Mouse (Mus musculus) telencephalon, adult 2 months (tissue): ENCODE results near the gene Ddr1.
"Not testable (repeated sequence)": the region's sequence is repeated elsewhere in the genome, so short reads cannot be mapped to it uniquely, and the experiment has no call there.

Experiments used
- DNase-seq: peaks from one replicate; pipeline ENCODE4 v3.0.0-alpha.2; 2011; ENCODE audit warnings: low read depth, low spot score

The Ddr1 gene

DNA sequence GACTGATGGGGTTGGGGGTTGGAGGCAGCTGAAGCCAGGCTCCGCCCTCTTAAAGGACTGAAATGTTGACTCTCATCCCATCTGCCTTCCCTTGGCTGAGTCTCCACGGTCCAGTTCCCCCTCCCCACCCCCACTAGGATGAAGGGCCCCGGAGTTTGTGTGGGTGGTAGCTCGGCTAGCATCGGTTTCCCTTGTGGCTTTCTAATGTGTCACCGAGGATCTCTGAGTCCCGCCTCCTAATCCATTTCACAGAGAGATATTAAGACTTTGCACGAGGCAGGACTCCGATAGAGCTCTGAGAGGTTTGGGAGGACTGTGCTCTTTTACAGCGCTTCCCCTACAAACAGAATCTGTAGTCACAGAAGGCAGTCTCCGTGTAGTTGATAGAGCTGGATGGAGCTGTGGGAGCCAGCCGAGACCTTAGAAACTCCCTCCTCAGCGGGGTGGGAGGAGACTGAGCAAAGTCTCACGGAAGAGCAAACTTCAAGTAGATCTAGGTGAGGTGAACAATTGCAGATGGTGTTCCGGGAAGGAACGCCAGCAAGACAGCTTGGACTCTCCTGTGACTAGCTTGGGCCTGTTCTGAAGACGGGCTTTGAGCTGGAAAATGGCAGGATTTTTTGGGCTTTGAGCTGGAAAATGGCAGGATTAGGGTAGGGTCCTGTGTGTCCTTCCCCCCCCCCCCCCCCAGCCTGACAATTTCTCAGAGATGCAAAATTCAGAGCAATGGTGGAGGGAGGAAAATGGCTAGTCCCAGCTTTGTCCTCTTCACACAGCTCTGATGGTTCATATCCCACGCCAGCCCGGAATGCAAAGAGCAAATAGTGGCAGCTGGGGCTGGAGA, at the start of gene Ddr1:
Gene Ddr1, minus strand, starts transcription at position 1 of the 844 bp plus-strand sequence.
- DNase-seq = no peak

DNA sequence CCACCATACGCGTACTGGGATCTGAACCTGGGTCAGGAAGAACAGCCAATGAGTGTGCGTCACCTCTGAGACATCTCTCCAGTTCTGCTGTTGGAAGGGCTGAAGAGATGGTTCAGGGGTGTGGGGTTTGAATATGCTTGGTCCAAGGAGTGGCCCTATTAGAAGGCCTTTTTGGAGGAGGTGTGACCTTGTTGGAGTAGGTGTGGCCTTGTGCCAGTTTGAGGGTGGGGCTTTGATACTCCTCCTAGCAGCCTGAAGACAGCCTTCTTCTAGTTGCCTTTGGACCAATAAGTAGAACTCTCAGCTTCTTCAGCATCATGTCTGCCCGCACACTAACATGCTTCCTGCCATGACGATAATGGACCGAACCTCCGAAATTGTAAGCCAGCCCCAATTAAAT, 49.2 kb upstream of the Ddr1 start:
- no peak for DNase-seq

DNA sequence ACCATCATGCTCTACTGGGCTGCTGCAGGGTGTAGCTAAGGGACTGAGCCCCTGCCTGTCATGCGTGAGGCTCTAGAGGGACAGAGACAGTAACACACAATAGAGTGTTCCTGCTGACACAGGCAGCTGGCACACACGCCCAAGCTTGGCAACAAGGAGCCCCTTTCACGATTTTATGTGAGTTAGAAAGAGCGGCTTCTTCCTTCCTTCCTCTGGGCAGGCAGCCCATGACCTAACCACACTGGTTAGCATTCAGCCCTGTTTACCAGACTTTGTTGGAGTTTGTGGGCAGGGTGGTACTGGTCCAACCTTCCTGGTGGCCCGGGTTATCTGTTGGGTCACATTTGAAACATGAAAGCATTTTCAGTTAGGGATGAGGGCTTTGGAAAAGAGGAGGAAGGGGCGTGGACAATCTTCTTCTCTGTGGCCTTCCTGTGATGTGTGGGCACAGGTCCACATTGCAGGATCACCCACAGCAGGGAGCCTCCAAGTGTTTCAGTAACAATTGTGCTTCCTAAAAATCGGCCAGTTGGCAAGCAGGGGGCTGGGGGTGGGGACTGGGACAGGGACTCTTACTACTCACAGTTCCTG, 47.9 kb upstream of the Ddr1 start:
- peak; percentile 51 for DNase-seq

DNA sequence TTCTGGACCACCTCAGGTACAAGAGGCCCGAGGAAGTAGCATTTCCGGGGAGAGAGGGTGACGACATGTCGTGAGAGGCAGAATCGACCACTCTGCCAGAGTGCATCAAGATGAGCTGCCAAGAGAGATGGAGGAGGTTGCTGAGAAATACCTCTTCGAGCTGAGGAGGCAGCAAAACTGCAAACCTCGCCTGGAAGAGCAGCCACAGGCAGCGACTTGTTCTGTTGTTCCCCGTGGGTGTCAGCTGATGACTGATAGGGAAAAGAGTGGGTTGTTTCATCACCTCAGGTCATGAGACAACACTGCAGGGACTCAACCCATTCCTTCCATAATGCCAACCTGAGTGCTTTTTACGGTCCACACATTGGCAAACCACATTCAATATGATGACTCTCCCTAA, 45.3 kb upstream of the Ddr1 start:
- no peak for DNase-seq

DNA sequence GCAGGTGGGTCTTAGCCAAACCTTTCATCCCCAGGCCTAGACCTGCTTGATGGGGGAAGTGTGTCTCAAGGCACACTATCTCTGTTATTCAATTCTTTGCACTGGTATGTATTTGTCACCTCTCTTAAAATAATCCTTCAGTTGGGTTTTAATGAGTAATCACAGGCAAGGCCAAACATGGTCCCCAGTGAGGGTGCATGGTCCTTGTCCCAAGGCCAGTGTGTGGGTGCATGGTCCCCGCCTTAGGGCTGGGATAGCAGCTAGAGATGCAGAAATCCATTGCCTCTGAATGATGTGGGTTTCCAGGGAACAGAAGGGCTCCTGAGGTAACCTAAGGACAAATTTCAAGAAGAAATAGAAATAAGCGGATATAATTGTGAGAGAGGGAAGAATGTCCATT, 39.9 kb upstream of the Ddr1 start:
- DNase-seq = no peak

DNA sequence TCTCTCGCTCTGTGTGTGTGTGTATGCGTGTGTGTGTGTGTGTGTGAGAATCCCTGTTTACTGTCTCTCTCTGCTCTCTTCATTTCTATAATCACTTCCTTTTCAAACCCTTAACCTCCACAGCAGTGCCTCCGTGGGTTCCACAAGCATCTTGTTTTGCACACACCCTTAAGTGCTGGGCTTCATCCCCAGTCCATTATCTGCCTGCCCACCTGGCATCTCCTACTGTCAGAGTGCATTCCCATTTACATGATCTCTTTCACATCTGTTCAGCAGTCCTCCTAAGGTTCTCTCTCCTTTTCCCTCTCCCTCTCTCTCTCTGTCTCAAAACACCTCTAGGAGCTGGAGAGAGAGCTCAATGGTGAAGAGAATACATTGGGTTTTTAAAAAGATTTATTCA, 38.5 kb upstream of the Ddr1 start:
- no peak for DNase-seq

DNA sequence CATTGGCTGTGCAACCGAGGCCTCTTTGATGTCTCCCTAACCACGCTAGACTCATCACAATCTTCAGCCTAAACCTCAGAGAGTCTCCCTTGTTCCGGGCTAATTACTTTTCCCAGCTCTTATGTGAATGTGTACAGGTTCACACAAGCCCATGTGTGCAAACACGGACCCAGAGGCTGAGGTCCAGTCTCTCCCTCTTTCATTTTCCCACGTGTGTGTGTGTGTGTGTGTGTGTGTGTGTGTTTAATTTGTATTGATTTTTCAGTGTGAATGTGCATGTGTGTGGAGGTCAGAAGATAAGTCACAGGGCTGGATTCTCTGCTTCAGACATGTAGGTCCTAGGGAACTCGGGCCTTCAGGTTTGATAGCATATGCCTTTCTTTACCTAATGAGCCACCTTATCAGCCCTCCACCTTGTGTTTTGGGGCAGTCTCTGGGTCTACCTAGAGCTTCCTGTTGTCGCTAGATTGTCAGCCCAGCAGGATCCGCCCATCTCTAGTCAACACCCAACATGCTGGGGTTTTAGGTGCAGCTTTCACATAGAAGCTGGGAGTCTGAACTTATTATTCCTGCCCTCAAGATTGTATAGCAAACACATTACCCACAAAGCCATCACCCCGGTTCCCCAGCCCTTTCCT, 37.3 kb upstream of the Ddr1 start:
- DNase-seq = no peak

DNA sequence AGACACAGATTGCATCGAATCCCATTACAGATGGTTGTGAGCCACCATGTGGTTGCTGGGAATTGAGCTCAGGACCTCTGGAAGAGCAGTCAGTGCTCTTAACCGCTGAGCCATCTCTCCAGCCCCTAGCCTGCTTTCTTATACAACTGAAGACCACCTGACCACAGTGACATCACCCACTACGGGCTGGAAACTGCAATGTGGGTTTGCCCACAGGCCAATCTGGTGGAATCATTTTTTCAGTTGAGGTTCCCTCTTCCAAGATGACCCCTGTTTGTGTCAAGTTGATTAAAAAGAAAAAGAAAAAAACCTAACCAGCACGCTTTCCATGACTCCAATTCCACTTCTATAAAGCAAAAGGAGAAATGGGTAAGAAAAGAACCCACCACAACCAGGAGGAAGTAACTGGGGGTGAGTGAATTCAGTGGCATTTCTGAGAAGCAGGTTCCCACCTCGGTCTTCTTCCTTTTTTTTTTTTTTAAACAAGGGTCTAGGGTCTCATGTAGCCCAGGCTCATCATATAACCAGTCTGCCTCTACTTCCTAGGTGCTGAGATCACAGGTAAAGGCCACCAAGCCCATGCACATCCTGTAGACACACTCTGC, 36.0 kb upstream of the Ddr1 start:
- DNase-seq = no peak

DNA sequence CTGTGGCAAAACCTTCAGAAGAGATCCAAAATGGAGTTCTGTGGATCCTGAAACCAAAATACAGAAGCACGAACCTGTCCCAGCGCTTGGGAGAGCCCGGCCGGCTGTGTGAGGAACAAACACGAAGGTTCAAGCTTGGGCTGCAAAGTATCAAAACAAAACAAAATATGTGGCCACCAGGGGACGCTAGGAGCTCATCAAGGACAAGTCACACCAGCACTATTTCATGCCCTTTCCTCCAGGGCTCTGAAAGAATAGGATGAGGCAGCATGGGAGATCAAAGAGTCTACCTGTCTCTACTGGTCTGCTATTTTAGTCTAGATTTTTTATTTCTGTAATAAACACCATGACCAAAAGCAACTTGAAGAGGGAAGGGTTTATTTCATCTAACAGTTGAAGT, 35.3 kb upstream of the Ddr1 start:
- peak; percentile 74 for DNase-seq

DNA sequence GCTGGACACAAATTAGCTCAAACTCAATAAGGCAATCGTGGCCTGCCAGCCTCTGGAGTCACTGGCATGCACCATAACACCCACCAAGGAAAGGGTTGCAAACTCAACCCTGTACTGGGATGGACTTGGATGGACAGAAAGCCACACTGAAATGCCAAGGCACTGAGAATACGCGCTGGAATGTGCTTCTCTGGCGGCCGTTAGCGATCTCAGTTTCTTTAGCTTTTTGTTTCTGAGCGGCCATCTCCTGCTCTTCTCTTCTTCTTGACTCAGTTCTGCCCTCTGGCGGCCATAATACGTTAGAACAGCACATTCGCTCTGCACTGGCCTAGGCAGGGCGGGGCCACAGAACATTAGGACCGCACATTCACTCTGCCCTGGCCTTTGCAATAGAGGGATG, 33.3 kb upstream of the Ddr1 start:
- DNase-seq = no peak

DNA sequence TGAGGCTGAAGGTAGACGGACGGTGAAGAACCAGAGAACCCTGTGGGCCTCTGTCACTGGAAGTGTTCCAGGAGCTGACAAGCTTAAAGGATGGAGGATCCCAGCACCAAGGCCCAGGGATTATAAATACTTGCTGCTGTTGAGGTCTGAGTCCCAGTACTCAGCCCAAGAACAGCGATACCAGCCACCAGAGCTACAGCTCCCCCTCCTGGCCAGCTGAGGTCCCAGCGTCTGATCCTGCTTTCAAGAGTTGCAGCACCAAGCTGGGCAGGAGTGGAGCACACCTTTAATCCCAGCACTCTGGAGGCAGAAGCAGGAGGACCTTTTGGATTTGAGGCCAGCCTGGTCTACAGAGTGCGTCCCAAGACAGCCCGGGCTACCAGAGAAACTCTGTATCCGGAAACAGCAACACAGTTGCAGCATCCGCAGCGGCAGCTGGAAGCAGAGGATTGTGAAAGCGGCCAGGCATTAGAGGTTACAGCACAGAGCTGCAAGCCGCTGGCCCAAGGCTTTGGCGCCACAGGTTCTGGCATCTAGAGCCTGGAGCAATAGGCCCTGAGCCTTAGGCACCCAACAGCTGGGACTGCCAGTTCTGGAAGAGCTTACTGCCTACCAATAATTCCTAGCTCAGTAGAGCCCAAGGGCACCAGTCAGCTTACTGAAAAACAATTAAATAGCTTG, 32.0 kb upstream of the Ddr1 start:
- no peak for DNase-seq

DNA sequence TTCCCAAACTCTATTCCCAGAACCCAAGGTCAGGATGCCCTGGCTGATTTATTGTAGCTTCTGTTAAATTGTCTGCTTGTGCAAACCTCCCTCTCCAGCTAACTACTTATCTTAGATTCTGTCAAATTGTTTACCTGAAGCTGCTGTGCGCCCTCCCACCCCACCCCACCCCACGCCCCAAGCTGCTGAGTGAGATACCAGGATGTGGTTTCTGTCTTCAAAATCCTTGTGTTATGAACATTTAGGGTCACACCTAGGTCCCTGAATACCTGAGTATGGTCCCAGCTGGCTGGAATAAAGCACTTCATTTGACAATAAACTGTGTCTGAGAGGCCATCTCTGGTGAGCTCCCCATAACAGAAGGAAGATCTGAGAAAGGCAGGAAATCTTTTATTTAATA, 30.1 kb upstream of the Ddr1 start:
- no peak for DNase-seq

DNA sequence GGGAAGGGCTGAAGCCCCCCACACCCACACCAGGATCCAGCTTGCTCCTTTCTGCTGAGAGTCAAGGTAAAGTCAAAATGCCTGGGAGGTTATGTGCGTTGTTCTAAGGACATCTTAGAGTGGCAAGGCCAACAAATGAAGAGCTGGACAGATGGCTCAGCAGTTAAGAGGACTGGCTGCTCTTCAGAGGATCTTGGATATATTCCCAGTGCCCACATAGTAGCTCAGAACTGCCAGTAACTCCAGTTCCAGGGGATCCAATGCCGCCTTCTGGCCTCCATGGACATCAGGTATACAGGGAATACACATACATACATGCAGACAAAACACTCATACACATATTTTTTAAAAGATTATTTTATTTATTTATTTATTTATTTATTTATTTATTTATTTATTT, 29.0 kb upstream of the Ddr1 start:
- DNase-seq = no peak

DNA sequence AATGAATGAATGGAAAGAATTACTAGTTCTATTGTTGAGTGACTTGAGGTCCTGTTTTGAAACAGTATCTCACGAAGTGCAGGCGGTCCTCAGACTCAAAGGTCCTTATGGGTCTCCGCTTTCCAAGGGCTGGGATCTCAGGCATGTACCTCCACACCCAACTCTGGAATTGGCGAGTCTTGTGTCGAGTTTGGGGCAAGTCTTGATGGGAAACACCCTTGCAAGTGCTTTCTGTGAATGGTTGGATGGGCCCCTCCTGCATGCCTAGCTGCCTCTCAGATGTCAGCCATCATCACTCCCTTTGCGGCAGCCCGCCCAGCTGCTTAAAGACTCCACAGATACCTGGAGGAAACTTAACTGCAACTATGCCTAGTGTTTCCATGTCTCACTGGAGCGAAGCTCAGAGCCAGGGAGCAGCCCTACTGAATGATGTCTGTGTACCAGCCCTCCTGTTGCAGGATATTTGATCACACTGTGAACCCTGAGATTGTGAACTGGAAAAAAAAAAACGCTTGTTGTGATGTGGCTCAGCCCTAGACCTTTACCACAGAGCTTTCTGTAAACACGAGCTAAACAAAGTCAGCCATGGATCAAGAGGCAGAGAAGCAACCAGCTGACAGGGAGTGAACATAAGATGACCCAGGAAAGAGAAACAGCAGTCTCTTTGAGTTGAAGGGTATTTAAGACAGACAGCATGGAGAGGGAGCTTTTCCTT, 27.2 kb upstream of the Ddr1 start:
- no peak for DNase-seq

DNA sequence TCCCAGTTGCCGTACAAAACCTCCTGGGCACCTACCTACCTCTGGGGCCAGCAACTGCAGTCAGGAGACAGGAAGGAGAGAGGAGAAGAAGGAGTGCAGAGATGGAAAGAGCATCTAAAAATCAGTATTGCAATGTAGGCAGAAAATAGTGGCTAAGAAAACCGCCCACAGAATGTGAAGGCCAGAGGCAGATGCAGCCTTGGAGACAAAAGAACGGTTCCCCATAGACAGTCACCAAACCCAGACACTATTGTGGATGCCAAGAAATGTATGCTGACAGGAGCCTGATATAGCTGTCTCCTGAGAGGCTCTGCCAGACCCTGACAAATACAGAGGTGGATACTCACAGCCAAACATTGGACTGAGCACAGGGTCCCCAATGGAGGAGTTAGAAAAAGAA, 25.7 kb upstream of the Ddr1 start:
- DNase-seq = not testable (repeated sequence)

DNA sequence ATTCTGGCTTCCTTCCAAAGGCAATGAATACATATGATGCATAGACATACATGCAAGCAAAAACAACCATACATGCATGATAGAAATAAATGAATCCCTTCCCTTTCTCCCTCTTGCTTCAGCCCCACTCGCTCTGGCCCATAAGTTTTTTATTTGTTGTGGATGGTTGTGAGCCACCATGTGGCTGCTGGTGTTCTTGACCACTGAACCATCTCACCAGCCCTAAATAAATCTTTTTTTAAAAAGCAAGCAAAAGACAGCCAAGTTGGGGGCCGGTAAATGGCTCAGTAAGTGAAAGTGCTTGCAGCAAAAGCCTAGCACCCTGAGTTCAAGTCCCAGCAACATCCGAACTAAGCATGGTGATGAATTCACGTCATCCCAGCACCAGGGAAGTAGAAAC, 24.4 kb upstream of the Ddr1 start:
- no peak for DNase-seq

DNA sequence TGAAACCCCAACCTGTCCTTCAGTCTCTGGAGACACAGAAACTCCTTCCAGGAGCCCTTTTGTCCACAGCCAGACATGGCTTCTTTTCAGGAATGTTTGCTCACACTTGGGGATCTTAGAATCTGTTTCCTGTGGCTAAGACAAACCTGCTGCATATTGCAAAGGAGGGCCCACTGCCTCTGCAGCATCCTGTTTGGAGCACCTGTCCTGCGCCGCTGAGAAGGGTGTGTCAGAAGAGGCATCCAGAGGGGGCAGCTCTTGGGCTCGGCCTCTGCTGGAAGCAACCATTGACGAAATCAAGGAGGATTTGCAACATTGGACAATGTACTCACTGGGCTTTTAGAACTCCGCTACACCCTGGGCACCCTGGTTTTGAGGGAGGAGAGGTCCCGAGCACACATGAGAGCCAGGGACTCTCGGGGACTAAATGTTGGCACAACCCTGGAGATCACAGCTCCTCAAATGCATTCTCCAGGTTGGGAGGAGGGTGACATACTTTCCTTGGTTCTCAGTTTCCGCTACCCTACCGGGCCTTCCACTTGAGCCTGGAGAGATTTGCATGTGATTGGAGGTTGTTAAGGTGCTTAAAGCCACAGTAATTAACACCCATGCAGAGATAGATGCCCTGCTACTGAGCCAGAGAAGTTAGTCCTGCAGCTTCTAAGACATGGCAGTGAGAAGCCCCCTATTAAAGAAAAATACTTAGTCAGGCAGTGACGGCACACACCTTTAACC, 23.2 kb upstream of the Ddr1 start:
- DNase-seq = no peak

DNA sequence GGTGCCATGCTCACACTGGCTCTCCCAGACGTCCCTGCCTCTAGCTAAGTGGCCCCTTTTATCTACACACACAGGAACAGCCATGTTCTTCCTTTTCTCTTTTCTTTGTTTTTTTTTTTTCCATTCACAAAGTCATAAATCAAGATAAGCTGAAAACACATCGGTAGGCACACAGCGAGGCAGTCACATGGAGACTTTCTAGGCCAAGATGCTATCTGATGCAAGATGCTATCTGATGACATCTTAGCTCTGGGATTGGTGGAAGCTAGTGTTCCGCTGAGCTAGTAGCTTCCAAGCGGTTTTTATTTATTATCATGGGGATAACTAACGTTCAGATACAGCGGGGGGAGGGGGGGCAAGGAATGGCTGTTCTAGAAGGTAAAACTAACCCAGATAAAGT, 22.6 kb upstream of the Ddr1 start:
- DNase-seq = no peak

DNA sequence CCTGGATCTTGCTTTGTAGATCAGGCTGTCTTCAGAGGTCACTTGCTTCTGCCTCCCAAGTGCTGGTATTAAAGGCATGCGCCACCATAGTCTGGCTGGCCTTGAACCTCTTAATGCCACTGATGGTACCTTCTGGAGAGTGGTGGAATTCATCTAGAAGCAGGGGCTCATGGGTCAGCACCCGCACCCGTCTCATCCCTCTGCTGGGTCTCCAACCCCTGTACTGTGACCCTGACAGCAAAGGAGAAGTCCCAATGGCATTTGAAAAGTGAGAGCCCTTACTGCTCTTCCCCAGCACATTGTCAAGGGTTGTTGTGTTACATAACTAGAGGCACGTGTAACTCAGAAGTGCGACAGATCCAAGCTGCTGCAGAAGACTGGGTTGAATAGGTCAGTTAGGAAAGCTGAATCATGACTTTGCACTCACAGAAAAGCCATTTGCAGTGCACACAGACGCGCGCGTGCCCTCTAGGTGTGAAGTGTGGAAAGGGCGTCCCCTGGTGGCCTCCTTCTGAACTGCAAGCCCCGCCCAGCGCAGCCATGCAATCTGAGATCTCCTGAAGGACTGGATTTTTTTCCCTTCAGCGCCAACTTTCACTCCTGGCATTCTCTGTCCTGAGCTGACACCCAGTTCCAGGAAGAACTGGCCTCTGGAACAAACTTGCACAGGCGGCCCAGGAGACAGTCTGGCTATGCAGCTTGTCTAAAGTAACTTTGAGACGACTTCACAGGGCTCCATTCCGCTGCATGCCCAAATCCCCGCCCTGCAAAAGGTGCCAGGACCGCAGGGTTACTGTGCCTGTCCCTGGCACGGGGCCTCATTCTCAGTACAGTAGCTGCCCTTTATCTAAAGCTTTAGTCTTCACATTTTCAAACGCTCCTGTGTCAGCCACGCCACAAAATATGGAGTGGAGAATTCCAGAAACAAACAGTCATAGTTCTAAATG, 21.1 kb upstream of the Ddr1 start:
- no peak for DNase-seq

DNA sequence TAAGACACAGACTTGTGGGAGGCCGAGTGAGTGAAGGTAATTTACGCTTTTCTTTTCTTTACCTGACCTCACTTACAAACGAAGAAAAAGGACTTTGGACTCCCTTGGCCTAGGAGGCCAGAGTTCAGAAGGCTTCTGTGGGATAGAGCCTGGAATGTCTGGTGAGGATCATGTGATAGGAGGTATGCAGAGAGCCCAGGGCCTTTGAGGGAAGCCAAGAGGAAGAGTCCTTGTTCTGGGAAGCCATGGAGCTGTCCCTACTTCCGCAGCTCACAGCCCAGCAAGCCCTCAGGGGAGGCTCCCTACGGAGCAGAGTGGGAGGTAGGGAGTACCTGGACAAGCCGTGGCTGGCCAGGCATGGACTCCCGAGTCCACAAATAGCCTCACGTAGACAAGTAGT, 17.3 kb upstream of the Ddr1 start:
- no peak for DNase-seq
